Mouse (Mus musculus) kidney, postnatal 0 days (tissue): ENCODE data around the gene Rassf2. TPM values are rescaled to one million over a fixed set of nuclear protein-coding genes. Genes with fewer than 3 reads are reported as not detected.
A peak's percentile ranks its signal among the peaks of the same experiment; 100 is the strongest.

Experiments
- ATAC-seq: fragments of 200-750 bp; cut with Nextera tagmentation; replicated peaks from 2 replicates; pipeline ENCODE4 v1.8.0; 2017; ENCODE audit warnings: low read depth, moderate number of reproducible peaks, moderate TSS enrichment, moderate library complexity; ENCODE audit not compliant: low FRiP score
- DNase-seq: peaks from one replicate; pipeline ENCODE4 v3.0.0-alpha.2; 2016; ENCODE audit warnings: low spot score
- H3K27ac ChIP-seq: fragments of 300-500 bp; sonication (generic); 2 replicates; pipeline ENCODE4 v1.5.1; 2014; ENCODE audit warnings: mild to moderate bottlenecking
- H3K27me3 ChIP-seq: fragments of 300-500 bp; sonication (generic); 2 replicates; pipeline ENCODE4 v1.6.1; 2014; ENCODE audit warnings: low read length, mixed read lengths; ENCODE audit not compliant: insufficient read depth
- H3K36me3 ChIP-seq: fragments of 300-500 bp; sonication (generic); 2 replicates; pipeline ENCODE4 v1.6.1; 2014; ENCODE audit warnings: low read length, mixed read lengths; ENCODE audit not compliant: insufficient read depth
- H3K4me1 ChIP-seq: fragments of 300-500 bp; sonication (generic); replicated peaks from 2 replicates; pipeline ENCODE4 v1.6.1; 2014; ENCODE audit warnings: antibody characterized with exemption, low read length, mixed read lengths; ENCODE audit not compliant: insufficient read depth
- H3K4me2 ChIP-seq: fragments of 300-500 bp; sonication (generic); 2 replicates; pipeline ENCODE4 v1.6.1; 2014; ENCODE audit warnings: mild to moderate bottlenecking, low read length, moderate library complexity, mixed read lengths
- H3K4me3 ChIP-seq: fragments of 300-500 bp; sonication (generic); replicated peaks from 2 replicates; pipeline ENCODE4 v1.5.1; 2014; ENCODE audit warnings: low read depth, low read length
- H3K9ac ChIP-seq: fragments of 300-500 bp; sonication (generic); 2 replicates; pipeline ENCODE4 v1.6.1; 2014; ENCODE audit warnings: low read depth, low read length
- H3K9me3 ChIP-seq: fragments of 300-500 bp; sonication (generic); replicated peaks from 2 replicates; pipeline ENCODE4 v1.6.1; 2016; ENCODE audit warnings: low read length, inconsistent platforms, mixed read lengths
- CTCF ChIP-seq: IDR thresholded peaks from 2 replicates; pipeline ENCODE4 v1.5.1; 2016; ENCODE audit warnings: antibody characterized with exemption, low read depth, mild to moderate bottlenecking, moderate library complexity
- WGBS: fragments of 180-500 bp; shearing (Covaris S2); extraction: QIAGEN DNeasy Blood & Tissue Kit; methylation state at CpG from one replicate; pipeline ENCODE4 v1.1.7; 2014; 5-methylcytosine and 5-hydroxymethylcytosine counted together
- polyA plus RNA-seq: library from polyadenylated mRNA; unstranded; fragments of >200 nt; fragmentation: Nextera tagmentation; extraction: Ambion mirVana; gene quantifications from 2 replicates; pipeline ENCODE4 v1.2.1, GENCODE M21; 2015

Gene Rassf2
- 3.0 and 3.2 TPM in 2 replicates for polyA plus RNA-seq

DNA sequence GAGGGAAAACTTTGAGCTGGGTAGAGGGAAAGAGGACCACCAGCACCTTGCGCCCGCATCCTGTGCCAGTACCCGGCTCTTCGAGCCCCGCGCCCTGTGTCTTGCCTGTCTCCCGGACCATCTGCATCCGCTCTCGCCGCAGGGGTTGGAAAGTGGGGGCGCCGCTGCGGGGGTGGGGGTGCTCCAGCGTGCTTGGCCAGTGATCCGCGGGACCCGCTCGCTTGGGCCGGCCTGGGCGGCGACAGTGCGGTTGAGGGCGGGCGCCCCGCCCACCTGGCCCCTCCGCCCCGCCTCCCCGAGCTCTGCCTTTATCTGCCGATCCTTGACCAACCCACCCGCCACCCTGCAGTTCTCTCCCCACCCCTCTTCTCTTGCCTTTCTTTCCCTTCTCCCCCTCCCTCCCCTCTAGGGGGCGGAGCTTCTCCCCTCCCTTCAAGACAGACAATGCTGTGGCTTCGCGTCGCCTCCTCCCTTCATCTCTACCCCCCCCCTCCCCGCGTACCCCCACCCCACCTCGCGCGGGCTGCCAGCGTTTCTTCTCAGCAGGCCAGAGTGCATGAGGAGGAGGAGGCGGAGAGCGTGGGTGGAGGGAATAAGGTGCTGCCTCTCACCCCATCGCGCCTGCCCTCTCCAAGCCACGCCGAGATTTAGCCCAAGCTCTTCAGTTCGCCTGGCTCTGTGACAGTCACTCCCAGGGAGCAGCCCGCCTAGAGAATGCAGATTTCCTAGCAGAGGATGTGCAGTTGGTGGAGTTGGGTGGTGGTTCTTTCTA lies at the start of gene Rassf2:
TSS of gene Rassf2 (minus strand) at position 613 of the 772 bp plus-strand sequence.
- H3K36me3 ChIP-seq: no peaks in the 10 kb centered on the region
- peak within 1 kb of the TSS; percentile 97 for H3K4me2 ChIP-seq
- H3K9me3 ChIP-seq: no peaks in the 10 kb centered on the region
- TF ChIP-seq CTCF: no peak
- DNase-seq: peak; percentile 85
- no peak within 1 kb of the TSS; the same call in 1 of the 2 replicates for H3K27ac ChIP-seq
- H3K27me3 ChIP-seq: no peaks in the 10 kb centered on the region; the same call in 1 of the 2 replicates
- peaks cover 21% of the 10 kb centered on the region for H3K4me1 ChIP-seq
- H3K4me3 ChIP-seq: peak within 1 kb of the TSS; percentile 55
- peak; percentile 90 for ATAC-seq
- under 1% methylated on average over 33 of the region's 48 CpGs for WGBS
- H3K9ac ChIP-seq: peak within 1 kb of the TSS; percentile 58

DNA sequence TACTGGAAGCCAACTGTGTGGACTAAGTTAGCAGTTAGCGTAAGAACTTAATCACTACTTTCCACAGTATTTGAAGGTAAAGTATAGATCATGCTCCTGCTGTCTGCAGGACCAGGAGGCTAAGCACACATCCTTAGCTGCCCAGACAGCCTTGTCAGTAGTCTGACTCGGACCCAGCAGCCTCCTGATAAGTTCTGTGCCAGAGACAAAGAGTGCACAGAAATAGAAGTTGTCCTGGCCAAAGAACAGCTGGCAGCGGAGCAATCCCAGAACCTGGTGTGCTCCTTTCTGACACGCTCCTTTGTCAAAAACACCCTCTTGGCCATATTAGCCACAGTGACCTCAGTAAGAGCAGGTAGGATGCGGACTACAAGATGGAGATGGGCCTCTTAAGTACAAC lies 49.1 kb upstream of the Rassf2 start:
- 90% methylated on average over 5 of the region's 5 CpGs for WGBS
- ATAC-seq (no peak), DNase-seq (no peak)
- TF ChIP-seq CTCF: no peak
- no peaks in the 10 kb centered on the region for H3K27me3 ChIP-seq
- H3K36me3 ChIP-seq: peaks cover 16% of the 10 kb centered on the region; the same call in 1 of the 2 replicates
- H3K4me1 ChIP-seq: no peaks in the 10 kb centered on the region
- H3K4me2 ChIP-seq: no peak overlapping the region
- H3K9ac ChIP-seq: no peak overlapping the region
- no peak overlapping the region for H3K4me3 ChIP-seq
- H3K9me3 ChIP-seq: no peaks in the 10 kb centered on the region
- H3K27ac ChIP-seq: no peak overlapping the region

DNA sequence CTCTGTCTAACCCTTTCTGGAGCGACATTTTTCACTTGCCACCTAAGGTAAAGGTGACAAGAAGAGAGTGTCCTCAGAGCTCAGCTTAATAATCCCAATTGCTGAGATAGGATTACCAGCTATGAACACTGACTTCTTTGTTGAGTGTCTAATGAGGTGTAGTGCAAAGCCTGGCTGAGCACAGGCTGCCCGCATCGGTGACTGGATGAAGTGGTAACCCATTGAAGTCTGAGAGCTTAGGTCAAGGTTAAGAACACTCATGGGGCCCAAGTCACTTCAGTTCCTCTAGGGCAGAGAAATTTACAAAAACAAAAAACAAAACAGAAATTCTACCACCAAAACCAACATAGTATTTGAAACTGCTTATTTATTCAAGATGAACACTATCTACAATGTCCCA lies 43.0 kb upstream of the Rassf2 start:
- Histone ChIP-seq H3K4me2 (no peak overlapping the region), H3K9ac (no peak overlapping the region), H3K27ac (no peak overlapping the region), H3K9me3 (no peaks in the 10 kb centered on the region), H3K27me3 (no peaks in the 10 kb centered on the region), H3K4me1 (no peaks in the 10 kb centered on the region), H3K4me3 (no peak overlapping the region), H3K36me3 (peaks cover 8% of the 10 kb centered on the region; the same call in 1 of the 2 replicates)
- no peak for TF ChIP-seq CTCF
- 46% methylated on average over 3 of the region's 3 CpGs for WGBS
- ATAC-seq (0 out of 2 replicates have a peak, but pooled peaks have one; percentile 17), DNase-seq (peak; percentile 38)

DNA sequence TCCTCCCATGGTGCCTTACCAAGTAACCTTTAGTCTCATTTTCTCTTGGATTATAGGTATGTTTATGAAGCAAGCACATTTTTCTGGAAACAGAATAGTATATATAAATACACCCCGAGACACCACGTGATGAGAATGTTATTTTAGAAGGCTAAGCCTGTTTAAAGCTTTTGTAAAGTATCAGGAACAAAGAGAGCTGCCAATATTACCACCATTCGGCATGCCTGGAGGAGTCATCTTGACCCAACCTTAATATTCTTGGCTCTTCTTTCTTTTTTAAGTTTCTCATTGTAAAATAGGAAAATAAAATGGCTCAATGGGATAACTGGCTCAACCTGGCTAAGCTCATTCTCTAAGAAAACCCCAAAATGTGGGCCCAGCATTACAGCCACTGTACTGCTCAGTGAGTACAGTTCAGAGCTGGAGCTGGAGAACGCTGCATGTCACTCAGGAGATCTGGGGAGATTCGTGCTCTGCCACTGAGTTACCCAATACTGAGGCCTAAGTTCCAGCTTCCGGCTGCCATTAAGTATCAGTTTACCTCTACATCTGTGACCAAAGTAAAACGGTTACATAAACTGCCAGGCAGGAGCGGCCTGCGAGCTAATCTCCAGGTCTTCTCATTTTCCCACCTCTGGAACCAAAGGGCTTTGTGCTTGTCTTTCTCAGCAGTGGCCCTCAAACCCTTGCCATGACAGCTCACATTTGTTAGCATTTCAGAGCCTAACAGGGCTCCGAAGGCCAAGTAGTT lies 40.1 kb upstream of the Rassf2 start:
- Histone ChIP-seq H3K27me3 (no peaks in the 10 kb centered on the region), H3K9me3 (no peaks in the 10 kb centered on the region), H3K27ac (no peak overlapping the region), H3K4me2 (no peak overlapping the region), H3K4me1 (no peaks in the 10 kb centered on the region), H3K9ac (no peak overlapping the region), H3K4me3 (no peak overlapping the region), H3K36me3 (0 out of 2 replicates have a peak, but pooled peaks cover 4% of the 10 kb centered on the region)
- no peak for ATAC-seq
- DNase-seq: no peak
- no peak for TF ChIP-seq CTCF
- 61% methylated on average over 10 of the region's 10 CpGs for WGBS

DNA sequence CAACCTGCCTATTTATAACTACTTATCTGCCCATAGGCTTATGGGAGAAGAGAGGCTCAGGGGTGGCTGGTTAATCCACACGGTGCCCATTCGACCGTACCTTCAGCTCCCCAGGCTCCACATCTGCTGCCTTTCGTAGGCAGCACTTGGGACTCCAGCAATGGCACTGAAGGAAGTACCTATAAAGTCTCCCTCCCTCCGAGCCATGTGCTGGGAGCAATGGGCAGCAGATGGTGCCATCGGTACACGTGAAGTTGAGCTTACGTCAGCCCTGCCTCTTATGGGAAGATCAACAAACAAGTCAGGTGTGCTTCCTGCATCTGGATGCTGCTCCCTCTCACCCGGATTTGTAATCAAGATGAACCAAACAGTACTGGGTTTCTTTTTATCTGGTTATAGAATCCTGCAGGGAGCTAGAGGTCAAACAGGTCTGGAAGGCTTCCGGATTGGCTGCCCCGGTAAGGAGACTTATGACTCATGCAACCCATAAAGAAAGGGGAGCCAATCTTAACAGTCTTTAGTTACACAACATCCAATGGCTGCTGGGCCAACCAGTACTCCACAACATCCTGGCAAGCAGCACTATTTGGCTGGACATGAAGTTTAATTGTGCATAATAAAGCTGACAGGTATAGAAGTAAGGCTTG lies 34.2 kb upstream of the Rassf2 start:
- no peaks in the 10 kb centered on the region for H3K9me3 ChIP-seq
- H3K4me1 ChIP-seq: no peaks in the 10 kb centered on the region
- no peaks in the 10 kb centered on the region for H3K27me3 ChIP-seq
- TF ChIP-seq CTCF: peak; percentile 62
- peak; percentile 78 for ATAC-seq
- no peak overlapping the region for H3K4me2 ChIP-seq
- no peak overlapping the region for H3K27ac ChIP-seq
- 0 out of 2 replicates have a peak, but pooled peaks cover 3% of the 10 kb centered on the region for H3K36me3 ChIP-seq
- H3K9ac ChIP-seq: no peak overlapping the region
- 40% methylated on average over 11 of the region's 11 CpGs for WGBS
- DNase-seq: peak; percentile 47
- no peak overlapping the region for H3K4me3 ChIP-seq

DNA sequence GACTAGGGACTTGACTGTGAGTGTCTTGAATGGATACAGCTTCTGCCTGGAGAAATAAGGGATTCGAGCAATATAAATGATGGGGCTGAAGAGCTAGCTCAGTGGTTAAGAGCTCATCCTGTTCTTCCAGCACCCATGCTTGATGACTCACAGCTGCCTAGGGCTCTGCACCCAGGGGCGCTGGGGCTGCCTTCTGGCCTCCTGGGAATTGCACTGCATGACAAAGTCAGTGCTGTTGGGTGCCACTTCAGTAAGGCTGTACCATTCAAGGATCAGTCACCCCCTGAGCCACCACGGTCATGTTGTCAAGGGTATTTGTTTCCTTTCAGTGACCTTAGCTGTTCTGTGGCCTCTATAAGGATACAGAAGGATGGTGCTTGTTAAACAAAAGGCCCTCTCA lies 33.7 kb upstream of the Rassf2 start:
- no peak for DNase-seq
- no peaks in the 10 kb centered on the region for H3K9me3 ChIP-seq
- H3K27ac ChIP-seq: no peak overlapping the region
- WGBS: 64% methylated on average over 3 of the region's 3 CpGs
- no peaks in the 10 kb centered on the region for H3K4me1 ChIP-seq
- H3K4me2 ChIP-seq: no peak overlapping the region
- ATAC-seq: no peak; the same call in 1 of the 2 replicates
- TF ChIP-seq CTCF: no peak
- H3K27me3 ChIP-seq: no peaks in the 10 kb centered on the region
- no peak overlapping the region for H3K9ac ChIP-seq
- 0 out of 2 replicates have a peak, but pooled peaks cover 3% of the 10 kb centered on the region for H3K36me3 ChIP-seq
- no peak overlapping the region for H3K4me3 ChIP-seq
